Mouse (Mus musculus) midbrain, embryonic 11.5 days (tissue): ENCODE measurements around the gene Ceacam19. TPM values are rescaled to one million over a fixed set of nuclear protein-coding genes. Genes with fewer than 3 reads are reported as not detected.
A peak's percentile ranks its signal among the peaks of the same experiment; 100 is the strongest.
"Not testable (repeated sequence)": the region's sequence is repeated elsewhere in the genome, so short reads cannot be mapped to it uniquely, and the experiment has no call there.

ENCODE experiments used
- ATAC-seq: fragments of 200-750 bp; cut with Nextera tagmentation; 2 replicates; pipeline ENCODE4 v1.8.0; 2017; ENCODE audit warnings: moderate TSS enrichment, moderate library complexity; ENCODE audit not compliant: low FRiP score
- DNase-seq: peaks from one replicate; pipeline ENCODE4 v3.0.0; 2015; ENCODE audit warnings: low spot score; ENCODE audit errors: missing footprints
- H3K27ac ChIP-seq: fragments of 300-500 bp; sonication (generic); 2 replicates; pipeline ENCODE4 v1.5.1; 2014; ENCODE audit warnings: low read depth, low read length
- H3K27me3 ChIP-seq: fragments of 300-500 bp; sonication (generic); 2 replicates; pipeline ENCODE4 v1.6.1; 2014; ENCODE audit warnings: mild to moderate bottlenecking, low read length, moderate library complexity, mixed read lengths; ENCODE audit not compliant: control insufficient read depth, insufficient read depth
- H3K36me3 ChIP-seq: fragments of 300-500 bp; sonication (generic); 2 replicates; pipeline ENCODE4 v1.6.1; 2014; ENCODE audit warnings: mild to moderate bottlenecking, low read length, moderate library complexity, mixed read lengths; ENCODE audit not compliant: control insufficient read depth, insufficient read depth
- H3K4me1 ChIP-seq: fragments of 300-500 bp; sonication (generic); 2 replicates; pipeline ENCODE4 v1.6.1; 2014; ENCODE audit warnings: low read length; ENCODE audit not compliant: control insufficient read depth, insufficient read depth
- H3K4me2 ChIP-seq: fragments of 300-500 bp; sonication (generic); 2 replicates; pipeline ENCODE4 v1.6.1; 2014; ENCODE audit warnings: mild to moderate bottlenecking, moderate library complexity
- H3K4me3 ChIP-seq: fragments of 300-500 bp; sonication (generic); 2 replicates; pipeline ENCODE4 v1.5.1; 2014; ENCODE audit warnings: low read depth, low read length
- H3K9ac ChIP-seq: fragments of 300-500 bp; sonication (generic); 2 replicates; pipeline ENCODE4 v1.6.1; 2014; ENCODE audit warnings: low read length
- H3K9me3 ChIP-seq: fragments of 300-500 bp; sonication (generic); 2 replicates; pipeline ENCODE4 v1.6.1; 2016; ENCODE audit warnings: low read length; ENCODE audit not compliant: control insufficient read depth
- WGBS: fragments of 180-500 bp; shearing (Covaris S2); extraction: QIAGEN DNeasy Blood & Tissue Kit; methylation state at CpG from one replicate; pipeline ENCODE4 v1.1.7; 2014; 5-methylcytosine and 5-hydroxymethylcytosine counted together
- polyA plus RNA-seq: library from polyadenylated mRNA; unstranded; fragments of >200 nt; fragmentation: Nextera tagmentation; extraction: Ambion mirVana; gene quantifications from 2 replicates; pipeline ENCODE4 v1.2.1, GENCODE M21; 2014

Gene Ceacam19
- polyA plus RNA-seq = not detected in 2 replicates

DNA sequence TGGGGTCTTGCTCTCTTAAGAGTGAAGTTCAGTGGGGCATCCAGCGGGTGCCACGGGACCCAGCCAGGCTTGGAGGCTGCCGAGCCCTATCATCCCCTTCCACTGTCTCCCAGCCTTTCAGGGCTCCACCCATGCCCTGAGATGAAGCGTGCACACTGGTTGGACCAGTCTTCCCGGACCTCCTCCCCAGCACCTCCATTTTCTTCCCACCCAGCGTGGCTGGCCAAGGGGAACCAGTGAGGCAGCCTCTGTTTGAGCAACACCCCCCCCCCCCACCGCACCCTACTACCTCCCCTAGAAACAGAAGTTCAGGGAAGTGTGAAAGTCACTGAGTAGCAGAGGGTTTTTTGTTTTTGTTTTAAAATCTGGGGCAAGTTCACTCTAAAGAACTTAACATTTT lies at the start of gene Ceacam19:
Gene Ceacam19 (minus strand): TSS at position 117 of the 400 bp plus-strand sequence.
- no peak for ATAC-seq
- Histone ChIP-seq H3K4me3 (no peak within 1 kb of the TSS), H3K36me3 (no peaks in the 10 kb centered on the region), H3K27ac (no peak within 1 kb of the TSS), H3K27me3 (no peaks in the 10 kb centered on the region), H3K9me3 (peaks cover 6% of the 10 kb centered on the region; the same call in 1 of the 2 replicates), H3K9ac (no peak within 1 kb of the TSS), H3K4me1 (no peaks in the 10 kb centered on the region), H3K4me2 (no peak within 1 kb of the TSS)
- WGBS = 84% methylated on average over 7 of the region's 7 CpGs
- DNase-seq = no peak

DNA sequence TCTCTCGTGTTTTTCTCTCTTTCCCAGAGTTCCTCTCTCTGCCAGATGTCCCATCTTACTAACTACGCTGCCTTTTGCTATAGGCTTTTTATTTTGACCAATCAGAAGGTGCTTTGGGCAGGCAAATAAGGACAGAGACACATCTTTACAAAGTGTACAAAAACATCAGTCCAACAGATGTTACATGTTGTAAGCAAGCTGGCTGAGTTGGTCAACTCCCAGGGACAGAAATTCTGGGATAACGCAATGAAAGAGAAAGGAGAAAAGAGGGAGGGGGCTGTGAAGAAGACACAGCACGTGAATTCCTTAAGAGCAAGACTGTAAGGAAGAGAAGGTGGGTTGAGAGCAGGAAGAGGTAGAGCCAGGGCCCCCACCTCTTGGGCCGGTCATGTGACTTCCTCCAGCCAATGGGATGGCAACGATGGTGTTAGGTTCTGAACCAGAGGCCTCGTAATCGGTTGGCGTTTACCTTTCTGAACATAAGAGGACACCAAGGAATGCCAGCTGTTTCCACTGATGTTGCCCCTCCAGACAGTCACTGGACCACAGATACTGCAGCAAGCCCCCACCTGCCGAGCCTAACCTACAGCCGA lies 49.6 kb upstream of the Ceacam19 start:
- DNase-seq = no peak
- Histone ChIP-seq H3K27me3 (no peaks in the 10 kb centered on the region), H3K4me1 (no peaks in the 10 kb centered on the region), H3K4me2 (no peak overlapping the region), H3K9me3 (no peaks in the 10 kb centered on the region), H3K36me3 (no peaks in the 10 kb centered on the region), H3K4me3 (no peak overlapping the region), H3K9ac (no peak overlapping the region), H3K27ac (no peak overlapping the region)
- ATAC-seq = no peak
- WGBS = 81% methylated on average over 11 of the region's 11 CpGs

DNA sequence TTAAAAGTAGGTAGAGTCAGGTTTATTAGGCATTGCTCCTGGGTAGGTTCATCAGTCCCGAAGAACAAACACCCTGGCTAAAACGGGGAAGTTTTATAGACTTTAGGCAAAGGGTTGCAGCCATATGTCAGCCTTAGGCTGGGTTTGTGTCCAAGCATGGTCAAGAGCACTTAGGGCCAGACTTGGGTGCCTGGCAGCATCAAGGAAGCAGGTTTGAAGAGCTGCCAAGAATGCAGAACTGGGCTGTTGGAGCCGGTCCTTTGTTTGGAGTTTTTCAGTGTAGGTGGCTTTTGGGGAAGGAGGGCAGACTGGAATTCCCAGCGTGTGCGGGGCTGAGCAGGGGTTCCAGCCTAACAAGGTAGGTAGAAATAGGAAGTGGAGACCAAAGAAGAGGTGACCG lies 48.2 kb upstream of the Ceacam19 start:
- Histone ChIP-seq H3K4me3 (no peak overlapping the region), H3K4me2 (no peak overlapping the region), H3K27ac (no peak overlapping the region), H3K9me3 (no peaks in the 10 kb centered on the region), H3K27me3 (no peaks in the 10 kb centered on the region), H3K9ac (no peak overlapping the region), H3K4me1 (no peaks in the 10 kb centered on the region), H3K36me3 (no peaks in the 10 kb centered on the region)
- 84% methylated on average over 6 of the region's 6 CpGs for WGBS
- no peak for DNase-seq
- no peak for ATAC-seq

DNA sequence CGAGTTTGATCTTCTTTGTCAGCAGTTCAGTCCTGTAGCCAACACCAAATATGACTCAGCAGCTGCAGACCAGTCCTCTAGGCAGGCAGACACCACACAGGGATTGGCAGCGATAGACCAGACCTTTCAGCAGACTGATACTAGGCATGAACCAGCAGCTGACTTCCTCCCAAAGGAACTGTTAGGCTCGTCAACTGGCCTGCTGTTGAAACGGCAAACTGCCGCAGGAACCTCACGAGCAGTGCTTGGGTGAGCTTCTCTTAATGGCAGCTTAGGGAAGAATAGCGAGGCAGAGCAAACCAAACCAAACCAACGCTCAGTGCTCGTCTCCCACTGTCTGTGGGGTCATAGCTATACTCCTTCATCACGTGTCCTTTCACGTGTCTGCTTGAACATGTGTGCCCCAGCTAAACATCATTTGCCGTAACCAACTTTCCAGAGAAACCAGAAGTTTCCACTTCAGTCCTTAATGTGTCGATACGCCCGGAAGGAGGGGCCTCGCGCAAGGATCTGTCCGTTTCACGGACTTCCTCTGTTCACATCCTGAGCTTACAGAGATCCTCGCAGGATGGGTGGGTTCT lies 47.5 kb upstream of the Ceacam19 start:
- Histone ChIP-seq H3K9me3 (no peaks in the 10 kb centered on the region), H3K36me3 (no peaks in the 10 kb centered on the region), H3K4me3 (no peak overlapping the region), H3K27ac (no peak overlapping the region), H3K4me2 (no peak overlapping the region), H3K4me1 (no peaks in the 10 kb centered on the region), H3K9ac (no peak overlapping the region), H3K27me3 (no peaks in the 10 kb centered on the region)
- 83% methylated on average over 20 of the region's 20 CpGs for WGBS
- ATAC-seq (no peak), DNase-seq (peak; percentile 81)

DNA sequence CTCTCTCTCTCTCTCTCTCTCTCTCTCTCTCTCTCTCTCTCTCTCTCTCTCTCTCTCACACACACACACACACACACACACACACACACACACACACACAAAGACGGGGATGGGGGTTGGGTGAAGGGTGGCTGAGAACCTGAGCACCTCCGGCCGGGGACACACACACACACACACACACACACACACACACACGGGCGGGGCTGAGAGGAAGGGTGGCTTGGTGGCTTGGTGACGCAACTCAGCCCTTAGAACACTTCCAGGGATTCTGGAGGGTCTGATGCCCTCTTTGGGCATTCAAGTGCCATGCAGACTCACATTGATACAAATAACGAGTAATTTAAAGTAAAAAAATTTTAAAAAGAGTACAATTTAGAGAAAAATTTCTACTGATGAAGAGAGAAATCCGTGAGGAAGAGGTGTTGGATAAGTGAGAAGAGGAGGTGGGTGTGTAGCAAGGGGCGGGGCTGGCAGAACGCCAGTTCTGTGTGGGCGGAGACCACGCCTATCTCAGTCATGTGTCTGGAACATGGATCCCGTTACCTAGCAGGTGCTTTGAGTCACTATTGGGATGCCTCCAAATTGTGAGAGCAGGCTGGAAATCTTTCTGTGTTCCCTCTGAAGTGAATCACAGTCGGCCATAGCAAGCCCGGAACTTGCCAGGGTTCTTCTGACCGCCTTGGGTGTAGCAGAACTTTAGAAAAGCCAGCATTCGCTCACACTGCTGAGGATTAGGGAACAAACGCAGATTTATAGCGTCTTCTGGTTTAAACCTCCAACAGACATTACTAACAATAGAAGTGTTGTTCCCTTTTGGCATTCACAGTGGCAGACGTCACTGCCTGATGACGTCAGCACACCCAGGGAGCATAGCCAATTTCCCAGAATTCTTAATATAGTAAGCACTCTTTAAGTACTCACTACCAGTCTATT lies 45.4 kb upstream of the Ceacam19 start:
- ATAC-seq (peak; percentile 64; the same call in 1 of the 2 replicates), DNase-seq (no peak)
- Histone ChIP-seq H3K36me3 (no peaks in the 10 kb centered on the region), H3K4me2 (peak overlapping the region; percentile 27), H3K9ac (0 out of 2 replicates have a peak overlapping the region, but pooled peaks have one; percentile 12), H3K27ac (no peak overlapping the region), H3K9me3 (no peaks in the 10 kb centered on the region), H3K27me3 (no peaks in the 10 kb centered on the region), H3K4me1 (no peaks in the 10 kb centered on the region), H3K4me3 (0 out of 2 replicates have a peak overlapping the region, but pooled peaks have one; percentile 2)
- WGBS = 30% methylated on average over 21 of the region's 21 CpGs

DNA sequence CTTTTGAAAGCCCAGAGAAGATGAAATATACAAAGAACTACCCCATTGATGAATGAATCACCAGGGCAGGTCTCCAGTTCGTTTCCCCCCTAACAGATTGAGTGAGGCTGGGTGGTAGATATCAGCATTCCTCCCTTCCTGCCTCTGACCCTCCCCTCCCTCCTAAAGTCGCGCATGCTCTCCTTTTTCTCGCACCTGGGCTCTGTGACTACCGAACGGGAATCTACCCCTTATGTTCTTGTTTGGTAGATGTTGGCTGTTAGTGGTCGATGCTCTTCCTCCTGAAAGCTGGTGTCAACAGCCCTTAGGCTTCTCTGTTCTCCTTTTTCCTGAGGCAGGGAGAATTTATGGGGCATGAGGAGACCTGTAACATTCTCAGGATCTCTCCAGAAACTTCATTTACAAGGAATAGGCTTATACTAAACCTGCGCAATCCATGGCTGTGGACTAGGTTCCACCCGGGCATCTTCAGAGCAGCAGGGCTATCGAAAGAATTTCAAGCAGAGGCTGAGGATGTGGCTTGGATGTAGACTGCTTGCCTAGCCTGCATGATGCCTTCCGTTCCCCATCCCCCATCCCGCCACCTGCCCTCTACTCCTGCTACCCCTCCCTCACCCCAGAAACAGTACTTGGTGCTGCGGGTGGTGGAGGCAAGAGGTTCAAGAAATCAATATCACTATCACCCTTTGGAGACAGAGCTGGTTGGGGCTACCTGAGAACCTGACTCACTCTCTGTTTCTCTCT lies 44.5 kb upstream of the Ceacam19 start:
- 0 out of 2 replicates have a peak, but pooled peaks have one; percentile 49 for ATAC-seq
- H3K4me3 ChIP-seq = no peak overlapping the region
- no peak for DNase-seq
- no peaks in the 10 kb centered on the region for H3K9me3 ChIP-seq
- H3K4me2 ChIP-seq = no peak overlapping the region
- no peak overlapping the region for H3K27ac ChIP-seq
- H3K4me1 ChIP-seq = no peaks in the 10 kb centered on the region
- H3K36me3 ChIP-seq = no peaks in the 10 kb centered on the region
- H3K9ac ChIP-seq = no peak overlapping the region
- no peaks in the 10 kb centered on the region for H3K27me3 ChIP-seq
- 32% methylated on average over 13 of the region's 13 CpGs for WGBS

DNA sequence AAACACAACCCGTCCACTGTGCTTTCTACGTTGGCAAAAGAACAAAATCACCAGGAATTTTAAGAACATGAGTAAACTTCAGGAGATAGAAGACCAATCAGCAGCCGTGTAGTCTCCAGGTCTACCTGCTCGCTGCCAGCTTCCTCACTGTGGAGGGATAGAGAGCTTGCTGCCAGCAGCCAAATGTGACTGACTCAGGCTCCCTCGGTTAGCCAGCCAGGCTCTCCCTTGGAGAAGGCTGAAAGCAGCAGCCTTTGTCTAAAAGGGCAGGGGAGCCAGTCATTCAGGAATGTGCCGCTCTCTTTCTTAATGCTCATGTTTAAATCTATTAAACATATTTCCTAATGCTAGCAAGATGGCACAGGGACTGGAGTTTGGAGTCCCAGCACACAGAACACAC lies 42.7 kb upstream of the Ceacam19 start:
- H3K4me3 ChIP-seq, H3K4me2 ChIP-seq, H3K9ac ChIP-seq, ATAC-seq, H3K4me1 ChIP-seq, H3K27me3 ChIP-seq, H3K27ac ChIP-seq, H3K36me3 ChIP-seq, H3K9me3 ChIP-seq: not testable (repeated sequence)
- peak; percentile 56 for DNase-seq
- WGBS = 76% methylated on average over 6 of the region's 6 CpGs

DNA sequence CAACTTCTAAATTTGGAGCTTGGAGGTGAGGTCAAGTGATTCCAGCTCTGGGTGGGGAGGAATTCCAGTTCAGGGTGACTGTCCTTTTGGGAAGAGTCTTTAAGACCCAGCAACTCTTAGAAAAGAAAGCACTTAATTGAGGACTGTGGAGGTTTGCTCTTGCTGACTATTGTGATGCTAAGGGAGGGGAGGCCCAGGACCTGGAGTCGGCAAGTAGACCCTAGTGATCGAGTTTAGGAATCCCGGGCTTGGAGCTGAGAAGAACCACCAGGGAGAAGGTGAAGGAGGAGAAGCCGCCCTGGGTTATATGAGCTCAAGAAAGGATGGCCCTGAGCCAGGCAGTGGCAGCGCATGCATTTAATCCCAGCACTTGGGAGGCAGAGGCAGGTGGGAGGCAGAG lies 40.7 kb upstream of the Ceacam19 start:
- WGBS = 62% methylated on average over 5 of the region's 5 CpGs
- H3K27ac ChIP-seq = no peak overlapping the region

More for the DNA sequence above, 40.7 kb upstream of the Ceacam19 start:
- ATAC-seq (no peak), DNase-seq (no peak)
- Histone ChIP-seq H3K27me3 (no peaks in the 10 kb centered on the region), H3K4me3 (no peak overlapping the region), H3K9me3 (no peaks in the 10 kb centered on the region), H3K4me2 (no peak overlapping the region), H3K4me1 (no peaks in the 10 kb centered on the region), H3K9ac (no peak overlapping the region), H3K36me3 (no peaks in the 10 kb centered on the region)
